Mouse (Mus musculus) duodenum, adult 2 months (tissue): ENCODE measurements around the gene Irf4. TPM values are rescaled to one million over a fixed set of nuclear protein-coding genes. Genes with fewer than 3 reads are reported as not detected.

ENCODE experiments used
- polyA plus RNA-seq: library from polyadenylated mRNA; depleted of rRNA; stranded (reverse); fragments of >200 nt; gene quantifications from 2 replicates; pipeline ENCODE4 v1.2.3, GENCODE M21; 2012; ENCODE audit warnings: low replicate concordance; rRNA removed

Gene Irf4
- 1.8 and 2.5 TPM in 2 replicates for polyA plus RNA-seq

DNA sequence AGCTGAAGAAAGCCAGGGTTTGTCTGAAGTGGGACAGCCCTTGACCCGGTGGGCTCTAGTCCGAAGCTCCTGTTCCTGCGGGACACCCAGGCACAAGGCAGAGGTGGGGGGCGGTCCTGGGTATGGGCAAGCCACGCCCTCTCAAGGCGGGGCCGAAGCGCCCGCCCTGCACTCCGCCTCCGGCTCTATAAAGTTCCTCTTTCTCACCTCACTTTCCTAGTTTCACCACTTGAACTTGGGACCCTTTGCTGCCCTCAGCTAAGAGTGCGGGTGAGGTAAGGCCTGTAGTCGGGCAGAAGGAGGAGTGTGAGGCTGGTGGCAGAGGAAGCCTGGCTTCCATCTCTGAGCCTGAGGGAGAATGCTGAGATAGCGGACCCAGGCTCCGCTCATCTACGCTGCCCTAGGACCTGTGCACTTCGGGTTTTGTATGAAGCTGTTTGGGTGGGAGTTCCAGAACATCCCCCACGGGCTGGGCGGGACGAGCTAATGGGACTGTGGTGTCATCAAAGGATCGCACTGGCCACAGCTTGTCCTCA is at the start of gene Irf4:
Irf4 (plus strand) TSS at position 206 of the 536 bp plus-strand sequence.

Other genes starting within 250 kb of the Irf4 start
- gene Uqcrfs1, start 203.9 kb upstream of the Irf4 start, polyA plus RNA-seq: 732 and 874 TPM in 2 replicates
- gene Dusp22, start 89.2 kb upstream of the Irf4 start, polyA plus RNA-seq: 1.6 and 1.8 TPM in 2 replicates
- gene Hus1b, start 198.5 kb downstream of the Irf4 start, polyA plus RNA-seq: 0.11 TPM in 1 of 2 replicates, not detected in the other
- gene Exoc2, start 224.9 kb downstream of the Irf4 start, polyA plus RNA-seq: 2.3 and 2.5 TPM in 2 replicates
- not detected in 2 replicates for gene Gm5447, start 225.0 kb downstream of the Irf4 start, polyA plus RNA-seq